Mouse (Mus musculus): ENCODE measurements around the gene Zfp683.

DNA sequence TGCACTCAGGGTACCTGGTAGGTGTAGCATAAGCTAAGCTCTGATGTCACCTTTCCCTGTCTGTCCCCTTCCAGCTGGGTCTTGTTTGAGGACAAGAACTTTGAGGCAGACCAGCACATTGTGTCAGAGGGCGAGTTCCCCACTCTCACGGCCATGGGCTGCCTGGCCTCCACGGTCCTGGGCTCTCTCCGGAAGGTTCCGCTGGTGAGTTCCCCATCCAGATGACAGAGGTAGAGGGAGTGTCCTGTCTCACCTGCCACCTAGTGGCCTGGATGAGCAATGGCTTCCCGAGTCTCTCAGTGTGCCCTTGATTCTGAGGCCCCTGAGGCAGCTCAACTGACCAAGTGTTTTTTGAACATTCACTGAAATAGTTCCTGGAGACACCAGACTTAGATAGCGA, 33.8 kb downstream of the Zfp683 start:
- TF ChIP-seq POLR2A (IDR thresholded peaks at IDR 0.05; ENCODE audit: low read depth, low read length) (no peak), CTCF (IDR thresholded peaks at IDR 0.05; ENCODE audit: extremely low read depth, insufficient read depth, insufficient read length, insufficient replicate concordance) (peak; percentile 84; the same call in 1 of the 2 replicates)

Data from spleen, adult 2 months (tissue).